Mouse (Mus musculus) lung, postnatal 0 days (tissue): ENCODE results near the gene Shld2. TPM values are rescaled to one million over a fixed set of nuclear protein-coding genes. Genes with fewer than 3 reads are reported as not detected.

Experiments used
- ATAC-seq: fragments of 200-750 bp; cut with Nextera tagmentation; 2 replicates; pipeline ENCODE4 v1.8.0; 2017; ENCODE audit warnings: moderate library complexity
- DNase-seq: peaks from one replicate; pipeline ENCODE4 v3.0.0-alpha.2; 2016; ENCODE audit warnings: low spot score
- H3K27ac ChIP-seq: fragments of 300-500 bp; sonication (generic); 2 replicates; pipeline ENCODE4 v1.5.1; 2014; ENCODE audit warnings: antibody characterized with exemption, mild to moderate bottlenecking, low read length, mixed read lengths
- H3K27me3 ChIP-seq: fragments of 300-500 bp; sonication (generic); replicated peaks from 2 replicates; pipeline ENCODE4 v1.6.1; 2014; ENCODE audit warnings: low read length, mixed read lengths; ENCODE audit not compliant: insufficient read depth
- H3K36me3 ChIP-seq: fragments of 300-500 bp; sonication (generic); 2 replicates; pipeline ENCODE4 v1.6.1; 2014; ENCODE audit warnings: low read length, mixed read lengths; ENCODE audit not compliant: insufficient read depth
- H3K4me1 ChIP-seq: fragments of 300-500 bp; sonication (generic); 2 replicates; pipeline ENCODE4 v1.6.1; 2014; ENCODE audit warnings: antibody characterized with exemption, low read depth, low read length, mixed read lengths; ENCODE audit not compliant: insufficient read depth
- H3K4me2 ChIP-seq: fragments of 300-500 bp; sonication (generic); replicated peaks from 2 replicates; pipeline ENCODE4 v1.6.1; 2014; ENCODE audit warnings: low read depth, mild to moderate bottlenecking, low read length, moderate library complexity, mixed read lengths
- H3K4me3 ChIP-seq: fragments of 300-500 bp; sonication (generic); 2 replicates; pipeline ENCODE4 v1.5.1; 2014; ENCODE audit warnings: low read depth, low read length
- H3K9ac ChIP-seq: fragments of 300-500 bp; sonication (generic); replicated peaks from 2 replicates; pipeline ENCODE4 v1.6.1; 2014; ENCODE audit warnings: low read depth, mild to moderate bottlenecking
- H3K9me3 ChIP-seq: fragments of 300-500 bp; sonication (generic); 2 replicates; pipeline ENCODE4 v1.6.1; 2016; ENCODE audit warnings: low read length, mixed read lengths
- CTCF ChIP-seq: IDR thresholded peaks from 2 replicates; pipeline ENCODE4 v1.5.1; 2016; ENCODE audit warnings: antibody characterized with exemption, mild to moderate bottlenecking
- EP300 ChIP-seq: IDR thresholded peaks from 2 replicates; pipeline ENCODE4 v1.6.1; 2016; ENCODE audit warnings: antibody characterized with exemption, mild to moderate bottlenecking, control low read depth
- WGBS: fragments of 180-500 bp; shearing (Covaris S2); extraction: QIAGEN DNeasy Blood & Tissue Kit; methylation state at CpG from one replicate; pipeline ENCODE4 v1.1.7; 2014; 5-methylcytosine and 5-hydroxymethylcytosine counted together
- polyA plus RNA-seq: library from polyadenylated mRNA; unstranded; fragments of >200 nt; fragmentation: Nextera tagmentation; extraction: Ambion mirVana; gene quantifications from 2 replicates; pipeline ENCODE4 v1.2.1, GENCODE M21; 2015

Gene Shld2
- polyA plus RNA-seq, 1 experiment from 2014 or later, result 7.5 TPM

DNA sequence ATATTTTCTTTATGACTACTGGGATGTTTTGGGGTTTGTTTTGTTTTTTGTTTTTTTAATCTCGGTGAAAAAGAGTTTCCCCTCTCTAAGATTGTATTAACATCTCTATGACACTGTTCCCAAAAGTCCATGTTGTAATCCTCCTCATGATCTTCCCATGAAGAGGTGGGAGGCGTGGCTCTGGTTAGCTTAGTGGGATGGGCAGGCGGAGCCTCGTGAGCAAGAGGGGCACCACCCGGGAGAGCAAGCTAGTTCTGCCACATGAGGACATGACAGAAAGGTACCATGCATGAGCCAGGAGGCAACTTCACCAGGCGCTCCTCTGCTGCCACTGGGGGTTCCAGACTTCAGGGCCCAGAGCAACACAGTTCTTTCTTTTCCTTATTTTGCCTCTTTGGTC, 42.2 kb upstream of the Shld2 start:
- Histone ChIP-seq H3K4me3 (no peak overlapping the region), H3K36me3 (no peaks in the 10 kb centered on the region), H3K27ac (no peak overlapping the region), H3K4me2 (no peak overlapping the region), H3K9me3 (no peaks in the 10 kb centered on the region), H3K9ac (no peak overlapping the region), H3K4me1 (no peaks in the 10 kb centered on the region), H3K27me3 (no peaks in the 10 kb centered on the region)
- 52% methylated on average over 6 of the region's 6 CpGs for WGBS
- DNase-seq, result no peak
- no peak for ATAC-seq
- no peak for TF ChIP-seq CTCF
- no peak for TF ChIP-seq EP300

DNA sequence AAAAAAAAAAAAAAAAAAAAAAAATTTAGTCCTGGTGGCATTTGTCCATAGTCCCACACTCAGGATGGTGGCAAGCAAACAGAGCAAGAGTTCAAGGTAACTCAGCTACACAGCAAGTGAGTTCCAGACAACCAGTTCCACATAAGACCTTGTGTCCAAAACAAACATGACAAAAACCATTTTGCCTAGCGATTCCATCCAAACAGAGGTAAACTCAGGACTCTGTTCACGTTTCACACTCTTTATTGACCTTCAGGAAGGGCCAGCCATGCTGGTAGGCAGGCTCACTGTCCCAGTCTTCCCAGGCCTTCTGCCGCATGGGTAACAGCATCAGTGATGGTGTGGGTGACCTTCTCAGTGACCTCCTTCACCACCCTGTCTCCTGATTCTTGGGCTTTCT, 41.4 kb upstream of the Shld2 start:
- ATAC-seq, result no peak
- DNase-seq, result no peak
- no peak overlapping the region for H3K9ac ChIP-seq
- no peaks in the 10 kb centered on the region for H3K4me1 ChIP-seq
- WGBS, result 60% methylated on average over 3 of the region's 3 CpGs
- H3K9me3 ChIP-seq, result no peaks in the 10 kb centered on the region
- H3K27ac ChIP-seq, result no peak overlapping the region
- no peak for TF ChIP-seq EP300
- no peak for TF ChIP-seq CTCF
- H3K27me3 ChIP-seq, result no peaks in the 10 kb centered on the region
- no peaks in the 10 kb centered on the region for H3K36me3 ChIP-seq
- H3K4me2 ChIP-seq, result no peak overlapping the region
- H3K4me3 ChIP-seq, result no peak overlapping the region

GRCm38 (mm10) chr14:34349007-34349406, 38.7 kb upstream of the Shld2 start:
- Histone ChIP-seq H3K9me3 (no peaks in the 10 kb centered on the region), H3K9ac (no peak overlapping the region), H3K4me3 (no peak overlapping the region), H3K4me2 (no peak overlapping the region), H3K27me3 (no peaks in the 10 kb centered on the region), H3K4me1 (no peaks in the 10 kb centered on the region), H3K27ac (no peak overlapping the region), H3K36me3 (no peaks in the 10 kb centered on the region)
- WGBS, result 57% methylated on average over 8 of the region's 8 CpGs
- peak; percentile 79 for DNase-seq
- TF ChIP-seq CTCF, result no peak
- peak; percentile 61 for TF ChIP-seq EP300
- ATAC-seq, result peak; percentile 91

GRCm38 (mm10) chr14:34348301-34348700, 38.0 kb upstream of the Shld2 start:
- H3K27ac ChIP-seq, result no peak overlapping the region
- no peaks in the 10 kb centered on the region for H3K9me3 ChIP-seq
- WGBS, result 61% methylated on average over 7 of the region's 7 CpGs
- H3K9ac ChIP-seq, result no peak overlapping the region
- H3K4me2 ChIP-seq, result no peak overlapping the region
- no peaks in the 10 kb centered on the region for H3K27me3 ChIP-seq
- no peaks in the 10 kb centered on the region for H3K4me1 ChIP-seq
- ATAC-seq, result no peak
- H3K36me3 ChIP-seq, result no peaks in the 10 kb centered on the region
- H3K4me3 ChIP-seq, result no peak overlapping the region
- no peak for DNase-seq
- TF ChIP-seq CTCF (no peak), EP300 (no peak)

GRCm38 (mm10) chr14:34347084-34347483, 36.8 kb upstream of the Shld2 start:
- ATAC-seq, result no peak
- WGBS, result 94% methylated on average over 5 of the region's 5 CpGs

GRCm38 (mm10) chr14:34345771-34346566, 35.7 kb upstream of the Shld2 start:
- H3K27me3 ChIP-seq, result no peaks in the 10 kb centered on the region
- no peaks in the 10 kb centered on the region for H3K9me3 ChIP-seq
- TF ChIP-seq EP300 (no peak), CTCF (peak; percentile 68)
- H3K9ac ChIP-seq, result no peak overlapping the region
- no peaks in the 10 kb centered on the region for H3K4me1 ChIP-seq
- peak; percentile 65 for ATAC-seq
- no peak overlapping the region for H3K4me3 ChIP-seq
- no peak overlapping the region for H3K27ac ChIP-seq
- peak; percentile 81 for DNase-seq
- H3K4me2 ChIP-seq, result no peak overlapping the region
- no peaks in the 10 kb centered on the region for H3K36me3 ChIP-seq
- 45% methylated on average over 12 of the region's 12 CpGs for whole genome bisulfite sequencing

More at GRCm38 (mm10) chr14:34347084-34347483, 36.8 kb upstream of the Shld2 start:
- no peak for DNase-seq
- no peaks in the 10 kb centered on the region for H3K27me3 ChIP-seq
- H3K4me1 ChIP-seq, result no peaks in the 10 kb centered on the region
- TF ChIP-seq CTCF, result no peak
- TF ChIP-seq EP300, result no peak
- no peak overlapping the region for H3K27ac ChIP-seq
- H3K36me3 ChIP-seq, result no peaks in the 10 kb centered on the region
- H3K9ac ChIP-seq, result no peak overlapping the region
- no peaks in the 10 kb centered on the region for H3K9me3 ChIP-seq
- H3K4me3 ChIP-seq, result no peak overlapping the region
- H3K4me2 ChIP-seq, result no peak overlapping the region
